Mouse (Mus musculus) kidney, postnatal 10 days (tissue): ENCODE results near the gene Tmem204.
"Not testable (repeated sequence)": the region's sequence is repeated elsewhere in the genome, so short reads cannot be mapped to it uniquely, and the experiment has no call there.

Source experiments
- DNase-seq: peaks from one replicate; pipeline ENCODE4 v3.0.0; 2021; ENCODE audit warnings: mixed read lengths

Tmem204 gene

GRCm38 (mm10) chr17:25083444-25083931 lies at the start of gene Tmem204:
Tmem204 (minus strand) TSS chr17:25083591.
- DNase-seq = peak; percentile 85

- no peak for DNase-seq
Measured at GRCm38 (mm10) chr17:25130060-25130459, 46.7 kb upstream of the Tmem204 start.

DNA sequence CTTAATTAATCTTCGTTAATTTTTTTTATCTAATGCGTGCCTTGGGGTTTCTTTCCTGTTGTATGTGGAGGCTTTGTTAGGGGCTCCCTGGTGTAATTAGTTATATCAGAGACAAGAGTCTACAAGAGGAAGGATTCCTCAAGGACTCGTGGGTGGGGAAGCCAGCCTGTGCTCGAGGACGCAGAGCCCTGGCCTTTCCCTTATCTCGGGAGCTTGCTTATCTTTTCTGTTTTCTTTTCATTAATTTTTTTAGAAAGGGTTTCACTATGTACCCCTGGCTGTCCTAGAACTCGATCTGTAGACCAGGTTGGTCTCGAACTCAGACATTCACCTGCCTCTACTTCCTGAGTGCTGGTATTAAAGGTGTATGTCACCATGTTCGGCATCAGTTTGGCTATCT lies 44.3 kb upstream of the Tmem204 start:
- DNase-seq = no peak

GRCm38 (mm10) chr17:25127079-25127478 lies 43.7 kb upstream of the Tmem204 start:
- DNase-seq = no peak

- DNase-seq = not testable (repeated sequence)
Measured at GRCm38 (mm10) chr17:25125442-25126060, 42.2 kb upstream of the Tmem204 start.

- no peak for DNase-seq
Measured at GRCm38 (mm10) chr17:25123979-25124378, 40.6 kb upstream of the Tmem204 start.

- no peak for DNase-seq
Measured at GRCm38 (mm10) chr17:25120406-25120805, 37.0 kb upstream of the Tmem204 start, which contains the start of gene Ptx4. Ptx4 (plus strand) TSS chr17:25120760.

DNA sequence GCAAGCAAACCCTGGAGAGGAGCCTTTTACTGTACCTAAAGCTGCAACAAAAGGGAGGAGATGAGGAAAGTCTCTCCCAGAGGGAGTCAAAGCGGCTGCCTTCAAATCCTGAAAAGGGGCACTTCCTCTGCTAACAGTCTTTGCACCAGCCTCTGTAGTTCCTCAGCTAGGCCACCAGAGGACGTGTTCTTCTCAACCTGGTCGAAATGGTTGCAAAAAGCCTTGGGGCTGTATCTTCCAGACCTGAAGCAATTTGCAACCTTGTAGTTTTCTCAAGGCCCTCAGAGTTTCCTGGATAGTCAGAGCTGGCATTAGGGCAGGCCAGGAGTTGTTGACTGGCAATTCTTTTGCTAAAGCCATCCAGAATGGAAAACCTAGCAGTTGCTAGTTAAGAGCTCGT lies 33.9 kb upstream of the Tmem204 start:
- DNase-seq = no peak

DNA sequence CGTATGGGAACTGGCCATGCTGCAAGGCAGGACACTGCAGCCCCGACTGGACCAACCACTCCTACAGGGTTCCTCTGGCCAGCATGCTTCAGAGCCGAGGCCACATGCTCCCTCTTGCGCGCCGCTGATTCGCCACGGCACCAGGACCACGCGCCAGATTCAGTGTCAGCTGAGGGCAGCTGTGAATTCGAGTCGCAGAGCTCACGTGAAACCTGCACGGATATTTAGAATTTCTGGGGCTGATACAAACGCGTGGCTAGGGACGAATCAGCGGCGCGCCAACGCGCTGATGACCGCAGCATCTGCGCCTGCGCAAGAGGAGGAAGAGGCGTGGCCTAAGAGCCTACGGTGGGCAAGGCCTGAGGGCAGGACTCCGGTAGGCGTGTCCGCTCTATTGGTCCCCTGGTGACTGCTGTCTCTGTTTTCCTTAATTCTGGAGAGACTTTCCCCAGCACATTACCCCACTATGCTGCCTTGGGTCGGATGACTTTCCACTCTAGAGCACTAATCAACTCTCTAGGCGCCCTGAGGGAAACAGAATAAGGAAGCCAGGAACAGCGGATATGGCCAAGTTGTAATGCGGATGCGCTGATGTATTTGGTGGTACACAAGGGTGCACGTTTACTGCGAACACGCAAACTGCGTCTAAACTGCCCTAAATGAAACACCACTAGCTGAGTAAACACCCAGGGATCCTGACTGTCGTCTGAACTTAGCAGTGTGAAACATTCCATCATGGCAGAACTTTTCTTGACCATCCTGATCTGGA lies 32.5 kb upstream of the Tmem204 start, which contains the start of gene Telo2:
Gene Telo2, minus strand, starts transcription at position 304 of the 769 bp plus-strand sequence.
- peak; percentile 96 for DNase-seq

DNA sequence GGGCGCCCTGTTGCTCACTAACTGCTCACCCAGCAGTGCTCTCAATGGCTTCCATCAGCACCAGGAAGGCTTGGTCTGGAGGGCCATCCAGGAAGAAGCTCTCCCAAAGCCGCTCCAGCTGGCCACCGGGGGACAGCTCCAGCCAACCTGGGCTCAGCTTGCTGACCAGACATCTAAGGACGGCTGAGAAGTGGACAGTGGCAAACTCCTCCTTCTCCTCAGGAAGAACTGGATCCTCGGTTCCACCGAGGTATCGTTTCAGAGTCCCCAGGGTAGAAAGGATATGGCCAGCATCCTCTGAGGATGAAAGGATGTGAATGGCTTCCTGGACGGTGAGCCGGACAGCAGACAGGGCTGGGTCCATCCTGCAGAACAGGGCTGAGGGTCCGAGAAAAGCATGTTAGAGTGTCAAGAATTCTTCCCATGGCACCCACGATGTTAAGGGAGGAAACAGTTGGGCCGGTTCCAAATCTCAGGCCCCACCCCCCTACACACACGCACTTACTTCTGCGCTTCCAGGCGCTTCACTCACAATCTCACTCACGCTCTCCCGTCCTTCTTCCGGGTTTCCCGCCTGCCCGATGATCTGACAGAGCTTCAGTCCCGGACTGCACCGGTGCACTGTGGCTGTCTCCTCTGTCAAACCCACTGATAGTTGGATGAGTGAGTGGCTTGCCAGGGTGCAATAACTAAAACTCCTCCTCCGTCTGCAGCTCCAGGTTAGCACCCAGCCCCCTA lies 31.7 kb upstream of the Tmem204 start:
- DNase-seq = peak; percentile 61

DNA sequence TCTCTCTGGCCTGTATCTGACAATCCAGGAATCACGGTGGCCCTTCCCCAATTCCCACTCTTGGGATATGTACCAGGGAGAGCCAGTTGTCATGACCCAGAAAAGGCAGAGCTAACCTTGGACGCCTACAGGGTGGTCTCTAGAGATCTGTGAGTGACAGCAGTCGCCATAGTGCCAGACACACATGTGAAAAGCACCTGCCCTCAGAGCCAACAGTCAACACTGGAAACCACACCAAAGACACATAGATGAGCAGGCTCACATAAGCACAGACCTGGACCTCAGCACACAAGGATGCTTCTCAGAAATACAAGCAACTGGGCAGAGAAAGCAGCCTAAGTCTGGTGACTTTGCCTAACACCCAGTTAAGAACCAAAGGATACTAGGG lies 29.0 kb upstream of the Tmem204 start:
- DNase-seq = no peak

DNA sequence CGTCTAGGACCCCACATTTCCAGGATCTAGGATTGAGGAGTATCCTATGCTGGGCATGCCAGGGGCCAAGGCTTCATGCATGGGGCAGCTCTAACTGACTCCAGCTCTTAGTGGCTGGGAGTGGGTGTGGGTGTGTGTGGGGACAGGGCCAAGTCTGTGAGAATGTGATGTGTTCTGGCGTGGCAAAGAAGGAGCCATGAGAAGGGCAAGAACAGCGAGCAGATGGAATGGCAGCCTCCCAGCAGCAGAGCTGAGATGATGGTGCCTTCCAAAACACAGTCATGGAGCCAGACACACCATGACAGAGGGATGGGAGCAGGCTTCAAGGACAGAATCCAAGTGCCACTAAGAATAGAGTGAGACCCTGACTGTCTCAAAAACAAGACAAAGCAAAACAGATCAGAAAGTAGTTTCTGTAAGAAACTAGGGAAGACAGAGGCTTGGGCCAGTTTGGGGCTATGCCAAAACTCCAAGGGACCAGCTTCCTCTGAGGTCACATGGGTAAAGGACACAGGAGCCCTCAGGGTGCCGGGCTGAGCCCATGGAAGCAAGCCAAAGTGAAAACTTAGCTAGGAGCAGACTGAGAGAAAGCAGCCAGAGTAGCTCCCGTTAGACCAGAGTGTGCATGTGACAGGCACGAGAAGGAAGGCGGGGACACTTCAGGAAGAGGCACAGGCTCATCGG lies 28.5 kb upstream of the Tmem204 start:
- peak; percentile 54 for DNase-seq

- DNase-seq = no peak
Measured at GRCm38 (mm10) chr17:25111220-25111619, 27.8 kb upstream of the Tmem204 start.

DNA sequence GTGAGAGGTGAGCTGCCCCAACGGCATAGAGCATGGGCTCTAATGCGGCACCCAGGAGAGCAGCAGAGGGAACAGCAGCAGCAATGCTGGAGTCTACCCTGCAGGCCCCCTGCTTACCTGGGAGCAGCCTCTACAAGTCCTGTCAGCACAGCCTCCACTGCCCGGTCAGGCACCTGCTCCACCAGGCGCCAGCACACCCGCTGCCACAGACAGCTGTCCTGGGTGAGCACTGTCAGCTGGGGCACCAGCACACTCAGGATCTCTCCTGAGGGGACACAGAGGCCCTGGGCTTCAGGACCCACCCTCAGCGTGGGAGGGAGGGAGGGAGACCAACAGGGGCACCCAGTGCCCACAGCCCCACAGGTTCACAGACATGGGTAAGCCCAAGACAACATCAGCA lies 27.2 kb upstream of the Tmem204 start:
- DNase-seq = no peak

DNA sequence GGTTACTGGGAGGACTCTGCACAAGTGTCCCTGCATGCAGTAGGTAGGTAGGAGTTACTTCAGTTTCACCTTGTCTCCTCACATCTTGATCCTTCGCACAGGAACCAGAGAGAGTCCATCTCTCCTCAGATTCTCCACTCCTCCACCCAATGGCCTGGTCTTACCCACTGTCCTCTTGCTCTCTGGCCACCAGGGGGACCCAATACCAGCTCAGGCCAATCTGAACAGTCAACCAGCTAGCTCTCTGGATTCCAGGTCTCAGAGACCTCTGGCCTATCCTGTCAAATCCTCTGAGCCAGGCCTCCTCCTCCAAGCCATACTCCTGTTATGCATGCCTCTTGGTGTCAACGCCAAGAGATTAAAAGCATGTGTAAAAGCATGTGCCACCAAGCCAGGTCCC lies 26.2 kb upstream of the Tmem204 start:
- DNase-seq = peak; percentile 73

DNA sequence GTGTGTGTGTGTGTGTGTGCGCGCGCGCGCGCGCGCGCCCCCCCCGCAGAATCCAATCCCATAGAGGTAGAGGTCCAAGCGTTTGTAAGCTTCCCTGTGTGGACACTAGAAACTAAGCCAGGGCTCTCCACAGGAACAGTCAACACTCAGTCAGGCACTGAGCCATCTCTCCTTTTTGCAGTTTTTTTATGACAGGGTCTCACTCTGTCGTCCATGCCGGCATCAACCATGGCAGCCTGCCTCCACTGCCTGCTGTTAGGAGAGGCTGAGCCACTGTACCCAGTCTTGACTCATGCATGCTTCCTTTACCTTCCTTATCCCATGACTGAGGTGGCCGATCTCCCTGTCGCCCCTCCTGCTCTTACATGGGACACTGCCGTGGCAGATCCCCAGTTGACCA lies 24.4 kb upstream of the Tmem204 start:
- no peak for DNase-seq

- DNase-seq = no peak
Measured at GRCm38 (mm10) chr17:25101338-25101737, 17.9 kb upstream of the Tmem204 start.

DNA sequence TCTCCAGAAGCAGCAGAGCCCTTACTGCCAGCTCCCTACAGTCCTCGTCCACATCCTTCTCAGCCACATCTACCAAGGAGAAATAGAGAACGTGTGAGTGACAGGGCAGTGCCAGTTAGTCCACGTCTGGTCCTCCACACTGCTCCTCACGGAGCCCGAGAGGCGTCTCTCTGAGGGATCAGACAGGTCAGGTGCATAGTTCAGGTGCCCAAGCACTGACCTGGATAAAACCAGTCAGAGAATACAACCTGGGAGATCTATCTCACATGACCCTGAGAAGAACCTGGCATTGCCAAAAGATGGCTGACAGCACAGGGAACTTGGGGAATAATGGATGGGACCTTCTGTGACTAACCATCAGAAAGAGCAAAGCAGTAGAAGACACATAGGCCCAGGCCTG lies 16.7 kb upstream of the Tmem204 start:
- no peak for DNase-seq

DNA sequence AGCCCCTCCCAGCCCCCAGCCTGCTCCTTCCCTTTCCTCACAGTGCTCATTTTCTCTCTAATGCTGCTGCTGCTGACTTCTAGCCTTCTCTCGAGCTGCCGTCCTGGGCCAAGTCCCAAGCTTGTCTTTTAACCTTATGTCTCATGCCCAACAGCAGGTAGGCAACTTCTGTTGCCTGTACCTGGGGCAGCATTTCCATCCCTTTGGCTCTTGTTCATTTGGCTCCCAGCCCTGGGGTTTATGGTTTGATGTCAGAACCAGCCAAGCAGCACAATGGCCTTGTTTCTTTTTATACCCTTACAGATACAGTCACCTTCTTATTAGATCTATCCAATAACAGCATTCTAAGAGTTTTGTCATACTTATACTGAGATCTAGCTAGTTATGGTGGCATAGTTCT lies 12.8 kb upstream of the Tmem204 start:
- peak; percentile 39 for DNase-seq

GRCm38 (mm10) chr17:25090450-25090849 lies 7.1 kb upstream of the Tmem204 start:
- DNase-seq = no peak

DNA sequence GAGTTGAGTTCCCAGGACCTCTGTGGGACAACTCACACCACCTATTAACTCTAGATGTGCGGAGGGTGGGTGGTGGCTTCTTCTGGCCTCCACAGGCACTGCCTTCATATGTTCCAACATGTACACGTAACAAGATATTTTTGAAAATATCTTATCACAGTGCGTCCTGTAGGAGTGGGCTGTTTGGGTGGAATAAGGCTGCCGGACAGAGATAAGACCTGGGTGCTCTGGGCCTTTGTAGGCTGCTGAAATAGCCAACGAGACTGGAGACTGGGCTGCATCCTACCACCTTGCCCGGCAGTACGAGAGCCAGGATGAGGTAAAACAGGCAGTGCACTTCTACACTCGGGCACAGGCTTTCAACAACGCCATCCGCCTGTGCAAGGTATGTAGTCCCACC lies 5.8 kb upstream of the Tmem204 start:
- no peak for DNase-seq

GRCm38 (mm10) chr17:25086724-25087123 lies 3.3 kb upstream of the Tmem204 start:
- no peak for DNase-seq

DNA sequence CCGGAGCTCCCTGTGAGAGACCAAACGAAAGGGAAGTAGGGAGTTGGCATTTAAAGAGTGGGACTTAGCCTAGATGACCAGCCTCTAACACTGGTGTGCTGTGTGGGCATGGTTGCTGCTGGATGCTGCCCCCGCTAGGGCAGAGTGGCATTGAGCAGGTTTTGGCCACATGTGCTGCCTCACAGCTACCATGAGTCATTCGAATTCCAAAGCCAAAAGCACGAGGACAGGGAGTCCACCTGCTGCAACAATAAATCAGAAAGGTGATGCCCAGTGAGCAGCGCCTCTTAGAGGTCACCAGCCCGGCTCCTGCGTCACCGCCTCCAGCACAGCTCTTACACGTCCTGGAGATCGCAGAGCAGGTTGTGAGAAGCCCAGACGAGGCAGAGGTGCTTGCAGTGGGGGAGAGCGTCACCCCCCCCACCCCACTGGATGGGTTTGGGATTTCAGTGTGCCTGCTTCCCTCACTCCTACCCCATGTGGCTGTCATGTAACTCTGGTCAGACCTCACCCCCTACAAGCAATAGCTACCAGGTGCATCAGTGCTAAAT lies 1.5 kb upstream of the Tmem204 start:
- DNase-seq = no peak
